15 mouse cellular contexts compared by ENCODE assay signal in genomic region chrX:96099003-96099402, GRCm38 (mm10). TPM values are rescaled to one million over a fixed set of nuclear protein-coding genes. Genes with fewer than 3 reads are reported as not detected.
DNase-seq lines count a peak whose midpoint lies in the region; ATAC-seq lines count a peak whose summit lies in the region.
"Had no signal": no experiment of that assay in that cellular context is flagged by ENCODE, and none has a peak within 500 bp of the region (broad histone marks: within the 10 kb centered on the region; RNA-seq: fewer than 3 reads in every experiment).

No protein-coding gene starts in this region.

- WGBS in heart, embryonic 11.5 days (ENCODE audit: insufficient replicate concordance): 61% methylated on average over 2 of the region's 2 CpGs
- WGBS in hindbrain, embryonic 10.5 days: 83% methylated on average over 2 of the region's 2 CpGs

- ATAC-seq in heart, embryonic 11.5 days (replicated peaks; ENCODE audit: insufficient number of reproducible peaks, low FRiP score, low TSS enrichment): no peak
- ATAC-seq in megakaryocyte, adult 5-6 weeks (ENCODE audit: poor library complexity, severe bottlenecking): no peak
- ATAC-seq: activated CD4-positive, CD25-positive, alpha-beta regulatory T cell, adult 4 months had no signal

- no peak overlapping the region for H3K27ac ChIP-seq in heart, embryonic 11.5 days (ENCODE audit: low read depth, low read length)
- H3K27ac ChIP-seq in hindbrain, embryonic 10.5 days: no peak overlapping the region
- H3K27ac ChIP-seq: limb, embryonic 13.5 days had no signal

- no peaks in the 10 kb centered on the region; the same call in 1 of the 2 replicates for H3K4me1 ChIP-seq in heart, embryonic 11.5 days (ENCODE audit: control insufficient read depth, insufficient read depth, low read length)
- peaks cover 27% of the 10 kb centered on the region for H3K4me1 ChIP-seq in megakaryocyte, embryonic 14.5 days
- H3K4me1 ChIP-seq in hindbrain, embryonic 10.5 days (replicated peaks): no peaks in the 10 kb centered on the region

- peak overlapping the region; percentile 29 for H3K4me2 ChIP-seq in heart, embryonic 11.5 days

- H3K9ac ChIP-seq in heart, embryonic 11.5 days (ENCODE audit: low read depth, low read length): no peak overlapping the region
- H3K9ac ChIP-seq: limb, embryonic 13.5 days had no signal

- DNase-seq in heart, postnatal 10 days: no peak
- DNase-seq in kidney, postnatal 36 days: peak; percentile 36 to 66
- no peak for DNase-seq in urinary bladder, postnatal 36 days (ENCODE audit: low spot score in 2 of 2)
- DNase-seq in adrenal gland, postnatal 36 days: no peak
- DNase-seq in hindbrain, embryonic 10.5 days (ENCODE audit: low spot score): no peak
- DNase-seq: cerebellum, adult 9-10 months; embryo, embryonic 11 days; right cerebral cortex, postnatal 4 days; thymus, postnatal 14 days had no signal

- H3K36me3 ChIP-seq in heart, embryonic 11.5 days (ENCODE audit: control insufficient read depth, insufficient read depth, low read length): no peaks in the 10 kb centered on the region
- peaks cover 10% of the 10 kb centered on the region for H3K36me3 ChIP-seq in megakaryocyte, embryonic 14.5 days (replicated peaks; ENCODE audit: low read length)
- no peaks in the 10 kb centered on the region for H3K36me3 ChIP-seq in hindbrain, embryonic 10.5 days
- H3K36me3 ChIP-seq: limb, embryonic 13.5 days had no signal

- intact Hi-C loops in heart, postnatal 10 days (cut with DNase I): no loop called here

- no peak overlapping the region for H3K4me3 ChIP-seq in heart, embryonic 11.5 days (ENCODE audit: low read depth, low read length)
- H3K4me3 ChIP-seq in megakaryocyte, embryonic 14.5 days (replicated peaks): peak overlapping the region; percentile 53
- no peak overlapping the region for H3K4me3 ChIP-seq in hindbrain, embryonic 10.5 days
- H3K4me3 ChIP-seq: erythroblast, embryonic 14.5 days; limb, embryonic 13.5 days had no signal

- H3K9me3 ChIP-seq in heart, embryonic 11.5 days (replicated peaks; ENCODE audit: control insufficient read depth, low read length): no peaks in the 10 kb centered on the region
- 0 out of 2 replicates have a peak, but pooled peaks cover 4% of the 10 kb centered on the region for H3K9me3 ChIP-seq in megakaryocyte, embryonic 14.5 days
- no peaks in the 10 kb centered on the region for H3K9me3 ChIP-seq in hindbrain, embryonic 10.5 days
- H3K9me3 ChIP-seq: limb, embryonic 13.5 days had no signal

- no peaks in the 10 kb centered on the region for H3K27me3 ChIP-seq in heart, embryonic 11.5 days (ENCODE audit: control insufficient read depth, insufficient read depth, low read length)
- peaks cover 8% of the 10 kb centered on the region for H3K27me3 ChIP-seq in megakaryocyte, embryonic 14.5 days (replicated peaks)
- H3K27me3 ChIP-seq in hindbrain, embryonic 10.5 days (ENCODE audit: insufficient read depth, poor library complexity, severe bottlenecking): 0 out of 2 replicates have a peak, but pooled peaks cover 5% of the 10 kb centered on the region

RNA-seq across cellular contexts. Expression of gene Msn, which starts 3.2 kb away (rescaled TPM):
- 162 and 213 TPM in 2 replicates for polyA plus RNA-seq in heart, embryonic 11.5 days (2014; fragmentation: Nextera tagmentation; extraction: Ambion mirVana)
- total RNA-seq in heart, postnatal 10 days (2021): 100 to 1,000 TPM; 219 to 224 TPM
- 4.8 and 20.2 TPM in 2 replicates for polyA plus RNA-seq in megakaryocyte, embryonic 14.5 days (2012; ENCODE audit: insufficient read depth, low replicate concordance)
- total RNA-seq in megakaryocyte, adult 5-6 weeks (2015): 825 and 881 TPM in 2 replicates
- total RNA-seq in megakaryocyte, adult 5-6 weeks (2017): 296 and 421 TPM in 2 replicates
- total RNA-seq in adrenal gland, postnatal 36 days (2021): 100 to 1,000 TPM; 144 to 168 TPM
- polyA plus RNA-seq in hindbrain, embryonic 10.5 days (2016; fragmentation: Nextera tagmentation; extraction: Ambion mirVana): 122 and 128 TPM in 2 replicates

Comparison
In these comparisons a context has a peak if more than half of its experiments do, and no peak if none do; other contexts are left out.
1. DNase-seq: peak in kidney, postnatal 36 days (2 of 2); none in heart, postnatal 10 days (0 of 2), urinary bladder, postnatal 36 days (0 of 2), adrenal gland, postnatal 36 days (0 of 2) and hindbrain, embryonic 10.5 days (single experiment).